Mouse (Mus musculus) retina, adult 2 months (tissue): ENCODE measurements around the gene Cntnap4.
"Not testable (repeated sequence)": the region's sequence is repeated elsewhere in the genome, so short reads cannot be mapped to it uniquely, and the experiment has no call there.

Experiments used
- DNase-seq: peaks from one replicate; pipeline ENCODE4 v3.0.0-alpha.2; 2012; ENCODE audit warnings: low read depth, low spot score

The Cntnap4 gene

GRCm38 (mm10) chr8:112730583-112731432, 161.0 kb downstream of the Cntnap4 start:
- no peak for DNase-seq

GRCm38 (mm10) chr8:112735575-112735974, 165.7 kb downstream of the Cntnap4 start:
- DNase-seq: no peak

GRCm38 (mm10) chr8:112743331-112743730, 173.5 kb downstream of the Cntnap4 start:
- no peak for DNase-seq

GRCm38 (mm10) chr8:112747296-112747695, 177.5 kb downstream of the Cntnap4 start:
- DNase-seq: no peak

- DNase-seq: no peak
These were observed 185.3 kb downstream of the Cntnap4 start for GRCm38 (mm10) chr8:112755171-112755570.

- DNase-seq: no peak
These were observed 233.2 kb downstream of the Cntnap4 start for GRCm38 (mm10) chr8:112803058-112803457.

GRCm38 (mm10) chr8:112809382-112809781, 239.5 kb downstream of the Cntnap4 start:
- no peak for DNase-seq

GRCm38 (mm10) chr8:112841057-112841456, 271.2 kb downstream of the Cntnap4 start:
- no peak for DNase-seq

GRCm38 (mm10) chr8:112849541-112849940, 279.7 kb downstream of the Cntnap4 start:
- DNase-seq: not testable (repeated sequence)

GRCm38 (mm10) chr8:112906458-112907112, 336.7 kb downstream of the Cntnap4 start:
- peak; percentile 64 for DNase-seq

- DNase-seq: no peak
These were observed 339.7 kb downstream of the Cntnap4 start for GRCm38 (mm10) chr8:112909527-112909926.

- DNase-seq: no peak
These were observed 341.6 kb downstream of the Cntnap4 start for GRCm38 (mm10) chr8:112911422-112911821.

- DNase-seq: no peak
These were observed 352.3 kb downstream of the Cntnap4 start for GRCm38 (mm10) chr8:112922151-112922550.

- no peak for DNase-seq
These were observed 352.9 kb downstream of the Cntnap4 start for GRCm38 (mm10) chr8:112922789-112923188.
